Mouse (Mus musculus) embryo, embryonic 10 days (tissue): ENCODE data around the gene Gm7030.
"Not testable (repeated sequence)": the region's sequence is repeated elsewhere in the genome, so short reads cannot be mapped to it uniquely, and the experiment has no call there.

Experiments
- DNase-seq: peaks from one replicate; pipeline ENCODE4 v3.0.0-alpha.2; 2015; ENCODE audit warnings: low spot score

Gm7030 gene

GRCm38 (mm10) chr17:36081901-36082300 is 47.3 kb downstream of the Gm7030 start:
- not testable (repeated sequence) for DNase-seq

- DNase-seq: peak; percentile 88
Observed at GRCm38 (mm10) chr17:36060829-36061228, 68.4 kb downstream of the Gm7030 start.
